Mouse (Mus musculus): ENCODE data around the gene Arsb.

- TF ChIP-seq POLR2A (IDR thresholded peaks at IDR 0.05; ENCODE audit: borderline replicate concordance, control insufficient read depth, low read depth, low read length): no peak
- TF ChIP-seq CTCF (IDR thresholded peaks at IDR 0.05; ENCODE audit: control insufficient read depth, insufficient read depth, low read length): no peak
These were observed 22.3 kb downstream of the Arsb start for GRCm38 (mm10) chr13:93793643-93794182.
